Mouse (Mus musculus): Measurements from ENCODE around the gene Ccdc151. TPM values are rescaled to one million over a fixed set of nuclear protein-coding genes. Genes with fewer than 3 reads are reported as not detected.

Gene Ccdc151
- 0.12 TPM in 1 of 2 replicates, not detected in the other for polyA plus RNA-seq (2016; fragmentation: Nextera tagmentation; extraction: Ambion mirVana)

- Histone ChIP-seq H3K36me3 (peaks cover 38% of the 10 kb centered on the region), H3K9me3 (replicated peaks) (no peaks in the 10 kb centered on the region), H3K27me3 (replicated peaks) (peaks cover 34% of the 10 kb centered on the region), H3K9ac (peak within 1 kb of the TSS; percentile 68), H3K27ac (peak within 1 kb of the TSS; percentile 77), H3K4me3 (peak within 1 kb of the TSS; percentile 78), H3K4me1 (peaks cover 31% of the 10 kb centered on the region), H3K4me2 (peak within 1 kb of the TSS; percentile 92)
- 7% methylated on average over 57 of the region's 57 CpGs for WGBS (ENCODE audit: insufficient replicate concordance)
- ATAC-seq = peak; percentile 99
These were observed at the start of gene Ccdc151, which contains the start of gene Prkcsh for GRCm38 (mm10) chr9:22002194-22003162. Gene Ccdc151, minus strand, starts transcription at chr9:22002634. Gene Prkcsh, plus strand, starts transcription at chr9:22002806.

GRCm38 (mm10) chr9:22051958-22052254, 49.5 kb upstream of the Ccdc151 start, which contains the start of gene Elavl3:
Gene Elavl3, minus strand, starts transcription at chr9:22052023.
- Histone ChIP-seq H3K4me3 (peak within 1 kb of the TSS; percentile 48), H3K9me3 (replicated peaks) (no peaks in the 10 kb centered on the region), H3K4me1 (peaks cover 50% of the 10 kb centered on the region), H3K27me3 (replicated peaks) (peaks cover 96% of the 10 kb centered on the region), H3K9ac (peak within 1 kb of the TSS; percentile 46; the same call in 1 of the 2 replicates), H3K27ac (no peak within 1 kb of the TSS), H3K36me3 (peaks cover 5% of the 10 kb centered on the region; the same call in 1 of the 2 replicates), H3K4me2 (peak within 1 kb of the TSS; percentile 77)
- 4% methylated on average over 18 of the region's 28 CpGs for WGBS (ENCODE audit: insufficient replicate concordance)
- ATAC-seq = no peak

GRCm38 (mm10) chr9:22051161-22051957, 48.9 kb upstream of the Ccdc151 start:
- H3K36me3 ChIP-seq = no peaks in the 10 kb centered on the region; the same call in 1 of the 2 replicates
- 5% methylated on average over 61 of the region's 67 CpGs for whole genome bisulfite sequencing (ENCODE audit: insufficient replicate concordance)
- H3K4me2 ChIP-seq = peak overlapping the region; percentile 77
- peaks cover 98% of the 10 kb centered on the region for H3K27me3 ChIP-seq (replicated peaks)
- H3K27ac ChIP-seq = no peak overlapping the region
- ATAC-seq = no peak
- no peaks in the 10 kb centered on the region for H3K9me3 ChIP-seq (replicated peaks)
- peak overlapping the region; percentile 48 for H3K4me3 ChIP-seq
- H3K4me1 ChIP-seq = peaks cover 47% of the 10 kb centered on the region
- peak overlapping the region; percentile 46; the same call in 1 of the 2 replicates for H3K9ac ChIP-seq

- peaks cover 39% of the 10 kb centered on the region for H3K4me1 ChIP-seq
- under 1% methylated on average over 40 of the region's 43 CpGs for WGBS (ENCODE audit: insufficient replicate concordance)
- peak; percentile 80 for ATAC-seq
- no peak overlapping the region; the same call in 1 of the 2 replicates for H3K9ac ChIP-seq
- H3K4me3 ChIP-seq = peak overlapping the region; percentile 48
- peaks cover 88% of the 10 kb centered on the region for H3K27me3 ChIP-seq (replicated peaks)
- H3K36me3 ChIP-seq = no peaks in the 10 kb centered on the region
- H3K9me3 ChIP-seq (replicated peaks) = no peaks in the 10 kb centered on the region
- peak overlapping the region; percentile 77 for H3K4me2 ChIP-seq
- no peak overlapping the region for H3K27ac ChIP-seq
These were observed 48.0 kb upstream of the Ccdc151 start for GRCm38 (mm10) chr9:22050351-22050889.

GRCm38 (mm10) chr9:22049721-22050270, 47.4 kb upstream of the Ccdc151 start:
- no peak overlapping the region for H3K4me3 ChIP-seq
- H3K4me1 ChIP-seq = peaks cover 35% of the 10 kb centered on the region
- H3K9me3 ChIP-seq (replicated peaks) = no peaks in the 10 kb centered on the region
- peaks cover 86% of the 10 kb centered on the region for H3K27me3 ChIP-seq (replicated peaks)
- 54% methylated on average over 4 of the region's 4 CpGs for WGBS (ENCODE audit: insufficient replicate concordance)
- peak overlapping the region; percentile 77; the same call in 1 of the 2 replicates for H3K4me2 ChIP-seq
- no peak for ATAC-seq
- H3K27ac ChIP-seq = no peak overlapping the region
- H3K9ac ChIP-seq = no peak overlapping the region
- H3K36me3 ChIP-seq = no peaks in the 10 kb centered on the region

DNA sequence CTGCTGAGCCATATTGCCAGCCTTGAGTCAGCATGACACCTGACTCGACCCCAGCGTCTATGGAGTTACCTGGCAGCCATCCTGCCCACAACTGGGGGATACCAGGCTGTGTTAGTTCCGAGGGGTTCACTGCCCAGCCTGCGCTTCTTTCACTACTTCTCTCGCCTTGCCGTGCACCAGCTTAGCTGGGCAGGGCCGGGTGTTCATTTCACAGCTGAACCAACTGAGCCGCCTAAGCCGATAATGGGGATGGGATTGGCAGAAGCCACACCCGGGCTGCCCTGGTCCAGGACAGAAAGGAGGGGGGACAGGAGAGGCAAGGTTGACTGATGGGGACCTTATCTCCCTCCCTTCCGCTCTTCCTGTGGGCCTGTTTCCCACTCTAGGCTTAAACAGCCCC, 46.9 kb upstream of the Ccdc151 start:
- no peak overlapping the region for H3K27ac ChIP-seq
- H3K4me2 ChIP-seq = no peak overlapping the region
- no peaks in the 10 kb centered on the region for H3K36me3 ChIP-seq
- H3K9ac ChIP-seq = no peak overlapping the region
- H3K9me3 ChIP-seq (replicated peaks) = no peaks in the 10 kb centered on the region
- WGBS (ENCODE audit: insufficient replicate concordance) = 63% methylated on average over 11 of the region's 11 CpGs
- no peak overlapping the region for H3K4me3 ChIP-seq
- H3K27me3 ChIP-seq (replicated peaks) = peaks cover 85% of the 10 kb centered on the region
- ATAC-seq = no peak
- peaks cover 30% of the 10 kb centered on the region for H3K4me1 ChIP-seq

- no peak overlapping the region for H3K4me3 ChIP-seq
- H3K27me3 ChIP-seq (replicated peaks) = peaks cover 74% of the 10 kb centered on the region
- H3K27ac ChIP-seq = no peak overlapping the region
- H3K4me2 ChIP-seq = no peak overlapping the region
- ATAC-seq = no peak
- WGBS (ENCODE audit: insufficient replicate concordance) = 50% methylated on average over 9 of the region's 9 CpGs
- no peaks in the 10 kb centered on the region for H3K9me3 ChIP-seq (replicated peaks)
- no peaks in the 10 kb centered on the region for H3K36me3 ChIP-seq
- no peak overlapping the region for H3K9ac ChIP-seq
- H3K4me1 ChIP-seq = peaks cover 29% of the 10 kb centered on the region
These were observed 44.9 kb upstream of the Ccdc151 start for GRCm38 (mm10) chr9:22047329-22047728.

DNA sequence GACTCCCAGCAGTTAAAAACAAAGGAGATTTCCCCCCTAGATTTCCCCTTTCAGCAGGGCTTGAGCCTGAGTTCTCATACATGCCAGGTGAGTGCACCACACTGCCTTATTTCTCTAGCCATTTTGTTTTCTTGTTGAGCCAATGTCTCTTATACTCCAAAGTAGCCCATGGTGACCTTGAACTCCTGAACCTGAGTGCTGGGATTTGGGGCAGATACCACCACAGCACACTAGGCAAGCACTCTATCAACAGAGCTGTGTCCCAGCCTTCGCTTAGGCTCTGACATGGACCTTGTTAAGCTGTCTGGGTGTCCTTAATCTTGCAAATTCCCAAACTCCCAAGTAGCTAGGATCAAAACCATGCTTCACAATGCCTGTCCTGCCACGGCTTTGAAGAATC, 39.4 kb upstream of the Ccdc151 start:
- no peak overlapping the region for H3K9ac ChIP-seq
- ATAC-seq = no peak
- H3K27me3 ChIP-seq (replicated peaks) = peaks cover 34% of the 10 kb centered on the region
- no peak overlapping the region for H3K4me3 ChIP-seq
- 48% methylated on average over 2 of the region's 2 CpGs for whole genome bisulfite sequencing (ENCODE audit: insufficient replicate concordance)
- no peak overlapping the region for H3K27ac ChIP-seq
- no peaks in the 10 kb centered on the region for H3K9me3 ChIP-seq (replicated peaks)
- H3K4me2 ChIP-seq = no peak overlapping the region
- H3K4me1 ChIP-seq = no peaks in the 10 kb centered on the region
- no peaks in the 10 kb centered on the region for H3K36me3 ChIP-seq

- Histone ChIP-seq H3K27me3 (replicated peaks) (peaks cover 25% of the 10 kb centered on the region), H3K4me2 (no peak overlapping the region), H3K27ac (no peak overlapping the region), H3K4me1 (no peaks in the 10 kb centered on the region), H3K9ac (no peak overlapping the region; the same call in 1 of the 2 replicates), H3K9me3 (replicated peaks) (no peaks in the 10 kb centered on the region), H3K4me3 (no peak overlapping the region), H3K36me3 (no peaks in the 10 kb centered on the region)
- 68% methylated on average over 10 of the region's 10 CpGs for WGBS (ENCODE audit: insufficient replicate concordance)
- no peak for ATAC-seq
These were observed 35.4 kb upstream of the Ccdc151 start for GRCm38 (mm10) chr9:22037826-22038225.

- Histone ChIP-seq H3K9ac (no peak overlapping the region), H3K27me3 (replicated peaks) (peaks cover 35% of the 10 kb centered on the region), H3K4me1 (no peaks in the 10 kb centered on the region), H3K27ac (no peak overlapping the region), H3K4me3 (no peak overlapping the region), H3K9me3 (replicated peaks) (no peaks in the 10 kb centered on the region), H3K36me3 (no peaks in the 10 kb centered on the region), H3K4me2 (no peak overlapping the region)
- ATAC-seq = no peak
- 56% methylated on average over 6 of the region's 6 CpGs for WGBS (ENCODE audit: insufficient replicate concordance)
These were observed 33.0 kb upstream of the Ccdc151 start for GRCm38 (mm10) chr9:22035300-22036044.

GRCm38 (mm10) chr9:22030386-22030785, 28.0 kb upstream of the Ccdc151 start:
- WGBS (ENCODE audit: insufficient replicate concordance) = 70% methylated on average over 9 of the region's 9 CpGs
- Histone ChIP-seq H3K27ac (no peak overlapping the region), H3K36me3 (no peaks in the 10 kb centered on the region), H3K9me3 (replicated peaks) (no peaks in the 10 kb centered on the region), H3K27me3 (replicated peaks) (peaks cover 29% of the 10 kb centered on the region), H3K4me1 (peaks cover 8% of the 10 kb centered on the region; the same call in 1 of the 2 replicates), H3K4me3 (no peak overlapping the region), H3K4me2 (no peak overlapping the region), H3K9ac (no peak overlapping the region)
- no peak for ATAC-seq

Data from liver, embryonic 12.5 days (tissue).